Mouse (Mus musculus): Measurements from ENCODE around the gene Ifi203.

GRCm38 (mm10) chr1:173911808-173912464 lies 30.5 kb downstream of the Ifi203 start:
- TF ChIP-seq CTCF (IDR thresholded peaks at IDR 0.05; ENCODE audit: extremely low read depth, insufficient read depth, low read length) (no peak), POLR2A (IDR thresholded peaks at IDR 0.05; ENCODE audit: extremely low read depth, insufficient read depth, low read length) (no peak)
